Mouse (Mus musculus) left cerebral cortex, postnatal 10 days (tissue): ENCODE measurements around the gene Kynu. TPM values are rescaled to one million over a fixed set of nuclear protein-coding genes. Genes with fewer than 3 reads are reported as not detected.

ENCODE experiments used
- DNase-seq, 2 experiments: peaks; one replicate each; pipeline ENCODE4 v3.0.0; 2021 to 2022; ENCODE audit warnings: low spot score in 2 of 2, mixed read lengths in 1 of 2; ENCODE audit errors: extremely low spot score in 1 of 2
- intact Hi-C: fragments of 180-260 bp; cut with DNase I; formaldehyde crosslinking; loops from one replicate; pipeline ENCODE4 v1.15.1; 2025
- total RNA-seq, 2 experiments: library from RNA; stranded (reverse); gene quantifications; 2 replicates each; pipeline ENCODE4 v1.2.3; 2021

The Kynu gene
- total RNA-seq, 2 experiments from 2014 or later = 0.32 TPM; not detected in 1

- intact Hi-C loops = loop anchor here (10.0 kb wide), 1 partner anchor 938 kb away; no protein-coding TSS in a partner anchor
- no peak for DNase-seq
Observed at GRCm38 (mm10) chr2:43622844-43623243, 67.7 kb downstream of the Kynu start.

GRCm38 (mm10) chr2:43631786-43632185 is 76.7 kb downstream of the Kynu start:
- intact Hi-C loops = loop anchor here (10.0 kb wide), 1 partner anchor 967 kb away; no protein-coding TSS in a partner anchor
- DNase-seq = no peak

DNA sequence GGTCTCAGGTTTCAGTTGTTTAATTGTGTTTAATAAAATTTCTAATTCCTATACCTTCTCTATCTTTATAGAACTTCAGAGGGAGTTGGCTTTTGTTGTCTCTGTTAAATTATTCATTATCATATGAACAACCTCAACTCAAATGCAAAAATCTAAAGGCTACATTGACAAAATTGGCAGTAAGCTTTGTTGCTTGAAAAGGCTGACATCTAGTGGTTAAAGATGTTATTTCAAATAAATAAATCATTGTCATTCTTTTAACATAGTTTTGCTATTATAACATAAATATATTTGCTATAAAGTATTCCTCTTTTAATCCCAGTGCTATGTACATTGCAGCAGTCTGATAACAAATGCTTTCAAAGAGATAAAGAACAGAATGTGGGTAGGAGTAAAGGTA is 81.4 kb downstream of the Kynu start:
- intact Hi-C loops = loop anchor here (10.0 kb wide), 1 partner anchor 972 kb away; no protein-coding TSS in a partner anchor
- DNase-seq = no peak

DNA sequence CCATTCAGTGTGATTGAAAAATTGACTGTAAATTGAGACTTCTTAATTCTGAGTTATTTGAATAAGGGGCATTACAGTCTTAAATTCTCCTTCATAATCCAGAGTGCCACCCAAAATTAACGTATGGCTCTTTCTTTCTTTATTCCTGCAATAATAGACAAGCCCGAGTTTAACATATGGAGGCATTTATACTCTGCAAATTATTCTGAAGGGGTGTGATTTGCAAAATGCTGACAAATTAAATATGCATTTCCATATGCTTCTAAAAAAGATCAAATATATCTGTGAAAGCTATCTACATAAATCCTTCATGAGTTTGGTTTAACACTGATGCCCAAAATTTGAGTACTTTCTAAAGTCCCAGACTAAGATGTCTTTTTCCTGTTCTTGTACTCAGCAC is 91.8 kb downstream of the Kynu start:
- no peak for DNase-seq
- intact Hi-C loops = no loop called here

DNA sequence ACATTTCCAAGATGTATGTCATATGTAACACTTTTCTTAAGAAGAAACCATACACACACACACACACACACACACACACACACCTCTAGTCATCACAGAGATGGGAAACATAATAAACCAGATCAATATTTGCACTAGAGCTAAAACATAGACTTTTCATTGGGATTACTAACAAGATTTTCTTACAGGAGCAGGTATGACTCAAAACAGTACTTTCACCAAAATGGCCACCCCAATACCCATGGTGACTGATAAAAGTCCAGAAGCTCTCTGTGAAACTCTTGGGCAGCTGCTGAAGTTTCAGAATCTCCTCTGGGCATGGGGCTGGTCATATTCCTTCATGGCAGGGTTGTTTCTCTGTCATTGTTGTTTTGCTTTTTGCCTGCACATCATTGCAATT is 114.5 kb downstream of the Kynu start:
- no peak for DNase-seq
- intact Hi-C loops = no loop called here

DNA sequence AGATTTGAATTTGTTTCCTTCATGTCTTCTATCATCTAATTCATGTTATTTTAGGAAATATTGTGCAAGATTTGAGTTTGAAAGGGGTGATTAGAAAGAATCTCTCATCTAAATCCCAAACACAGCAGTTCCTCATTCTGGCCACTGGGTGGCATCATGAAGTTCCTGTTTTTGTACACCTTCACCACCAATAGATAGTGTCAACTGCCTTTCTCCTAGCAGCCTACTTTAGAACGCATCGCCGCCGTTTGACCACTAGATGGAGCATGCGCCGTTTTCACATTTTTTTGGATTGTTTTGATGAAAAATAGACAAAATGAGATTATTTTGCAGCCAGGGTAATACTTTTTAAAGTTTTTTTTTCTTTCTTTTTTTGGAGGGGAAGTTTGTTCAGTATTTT is 118.5 kb downstream of the Kynu start:
- peak; percentile 62 to 79 for DNase-seq
- intact Hi-C loops = no loop called here

- no peak for DNase-seq
- intact Hi-C loops = no loop called here
Observed at GRCm38 (mm10) chr2:43674098-43674497, 119.0 kb downstream of the Kynu start.

DNA sequence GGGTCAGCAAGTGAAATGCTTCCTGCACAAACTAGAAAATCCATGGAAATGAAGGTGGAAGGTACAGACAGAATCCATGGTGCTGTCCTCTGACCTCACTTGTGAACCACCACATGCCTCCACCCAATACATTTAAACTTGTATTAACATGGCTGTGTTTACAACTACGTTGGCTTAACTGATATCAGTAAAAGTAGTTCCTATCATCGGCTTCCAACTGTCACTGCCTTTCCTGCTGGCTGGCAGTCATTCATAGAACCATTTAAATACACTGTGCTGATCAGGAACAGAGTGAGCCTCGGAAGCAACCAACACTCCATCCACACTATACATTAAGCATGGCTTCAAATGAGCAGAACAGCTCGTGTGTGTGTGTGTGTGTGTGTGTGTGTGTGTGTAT is 120.1 kb downstream of the Kynu start:
- intact Hi-C loops = no loop called here
- no peak for DNase-seq

DNA sequence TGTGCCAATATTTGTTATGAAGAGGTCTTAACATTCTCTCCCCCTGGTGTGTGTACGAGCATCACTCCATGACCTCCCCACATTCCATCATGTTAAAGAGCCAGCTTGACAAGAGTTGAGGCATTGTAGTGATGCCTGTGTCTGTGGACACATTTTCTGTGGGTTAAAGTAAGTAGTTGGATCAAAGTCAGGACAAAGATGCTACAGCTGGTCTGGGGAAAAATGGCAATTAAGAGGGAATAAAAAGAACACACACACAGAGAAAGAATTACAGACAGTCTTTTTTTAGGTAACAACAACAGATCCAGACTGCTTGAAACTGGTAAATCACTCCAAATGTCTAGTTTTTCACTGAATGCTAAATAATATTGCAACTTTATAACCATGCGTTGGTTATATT is 135.3 kb downstream of the Kynu start:
- no peak for DNase-seq
- intact Hi-C loops = no loop called here

- DNase-seq = no peak
- intact Hi-C loops = no loop called here
Observed at GRCm38 (mm10) chr2:43691290-43691689, 136.2 kb downstream of the Kynu start.

GRCm38 (mm10) chr2:43695635-43696034 is 140.5 kb downstream of the Kynu start:
- intact Hi-C loops = no loop called here
- no peak for DNase-seq

- intact Hi-C loops = no loop called here
- no peak for DNase-seq
Observed at GRCm38 (mm10) chr2:43712611-43713138, 157.5 kb downstream of the Kynu start.

GRCm38 (mm10) chr2:43722446-43723103 is 167.4 kb downstream of the Kynu start:
- intact Hi-C loops = loop anchor here (2.0 to 5.0 kb wide), 2 partner anchors 130 to 180 kb away; no protein-coding TSS in a partner anchor
- peak; percentile 32 to 83 for DNase-seq

DNA sequence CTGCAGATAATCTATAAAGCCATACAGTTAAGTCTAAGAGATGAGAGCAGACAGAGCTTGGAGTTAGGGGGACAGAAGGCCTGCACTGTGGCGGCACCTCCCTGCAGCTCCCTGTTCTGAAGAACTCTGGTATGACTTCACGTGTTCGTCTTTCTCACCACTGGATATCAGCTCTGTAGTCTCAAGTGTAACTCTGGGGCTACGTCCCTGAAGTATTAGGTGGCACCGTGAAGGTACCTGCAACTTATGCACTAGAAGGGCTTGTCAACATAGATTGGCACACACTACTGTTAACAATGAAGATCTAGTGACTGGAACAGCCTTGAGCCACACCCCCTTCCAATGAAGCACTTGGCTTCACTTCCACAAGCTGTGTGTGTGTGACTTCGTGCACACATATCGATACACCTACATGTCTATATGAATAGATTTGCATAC is 168.0 kb downstream of the Kynu start:
- no peak for DNase-seq
- intact Hi-C loops = loop anchor here (2.0 to 5.0 kb wide), 2 partner anchors 129 to 180 kb away; no protein-coding TSS in a partner anchor

- DNase-seq = no peak
- intact Hi-C loops = no loop called here
Observed at GRCm38 (mm10) chr2:43727181-43727580, 172.1 kb downstream of the Kynu start.

DNA sequence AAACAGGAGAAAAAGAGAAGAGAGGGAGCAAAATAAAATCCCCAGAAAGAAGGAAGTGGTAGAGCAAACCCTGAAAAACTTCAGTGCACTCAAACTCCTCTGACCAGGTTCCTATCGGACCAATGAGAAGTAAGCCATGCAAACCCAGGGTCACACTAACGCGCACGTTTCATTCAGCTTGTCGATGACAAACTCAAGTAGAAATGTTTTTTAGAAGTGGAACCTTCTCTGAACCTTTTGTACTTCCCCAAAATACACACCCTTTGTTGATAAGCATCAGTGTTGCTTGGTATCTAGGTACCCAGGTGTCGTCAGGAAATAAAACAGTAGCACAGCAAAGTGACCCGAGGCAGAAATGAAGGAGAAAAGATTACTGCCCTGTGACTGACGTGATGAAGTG is 172.6 kb downstream of the Kynu start:
- DNase-seq = no peak
- intact Hi-C loops = no loop called here

DNA sequence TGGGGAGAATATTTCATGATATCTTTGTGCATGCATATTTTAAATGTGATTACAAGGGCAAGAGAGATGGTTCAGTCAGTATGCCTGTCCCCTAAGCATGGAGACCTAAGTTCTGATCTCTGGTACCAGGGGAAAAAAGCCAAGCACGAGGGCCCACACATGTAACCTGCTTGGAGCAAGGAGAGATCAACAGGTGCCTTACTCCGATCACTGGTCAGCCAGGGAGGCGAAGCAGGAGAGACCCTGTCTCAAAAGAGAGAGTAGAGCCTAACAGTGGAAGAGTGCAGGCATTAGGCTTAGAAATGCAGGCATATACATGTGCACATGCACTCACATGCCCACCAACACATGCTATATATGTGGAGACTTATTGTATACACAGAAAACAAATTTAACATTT is 173.7 kb downstream of the Kynu start:
- DNase-seq = no peak
- intact Hi-C loops = no loop called here
